Mouse (Mus musculus) testis, postnatal 14 days (tissue): Measurements from ENCODE around the gene Pmel.
A peak's percentile ranks its signal among the peaks of the same experiment; 100 is the strongest.

Experiments used
- DNase-seq: peaks from one replicate; pipeline ENCODE4 v3.0.0; 2021; ENCODE audit warnings: low spot score

The Pmel gene

DNA sequence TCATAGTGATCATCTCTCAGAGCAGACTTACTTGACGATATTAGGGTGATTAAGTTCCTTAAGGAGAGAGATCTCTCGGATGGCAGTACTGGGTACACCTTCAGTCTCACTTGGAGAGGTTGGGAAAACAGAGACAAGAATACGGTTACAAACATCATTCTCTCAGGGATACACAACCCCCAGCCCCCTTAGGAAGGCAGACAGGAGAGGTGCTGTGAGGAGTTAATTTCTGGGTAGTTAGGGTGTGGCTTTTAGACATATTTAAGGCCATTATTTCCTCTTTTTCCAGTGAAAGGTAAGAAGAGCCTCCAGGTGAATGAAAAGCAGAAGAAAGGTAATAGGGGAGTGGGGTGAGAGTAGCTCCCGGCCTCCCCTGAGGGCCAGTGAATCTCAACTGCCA lies at the start of gene Pmel:
Pmel (plus strand) TSS at position 301 of the 400 bp plus-strand sequence.
- DNase-seq: no peak

- no peak for DNase-seq
Measured at GRCm38 (mm10) chr10:128655254-128655653, 48.7 kb upstream of the Pmel start.

DNA sequence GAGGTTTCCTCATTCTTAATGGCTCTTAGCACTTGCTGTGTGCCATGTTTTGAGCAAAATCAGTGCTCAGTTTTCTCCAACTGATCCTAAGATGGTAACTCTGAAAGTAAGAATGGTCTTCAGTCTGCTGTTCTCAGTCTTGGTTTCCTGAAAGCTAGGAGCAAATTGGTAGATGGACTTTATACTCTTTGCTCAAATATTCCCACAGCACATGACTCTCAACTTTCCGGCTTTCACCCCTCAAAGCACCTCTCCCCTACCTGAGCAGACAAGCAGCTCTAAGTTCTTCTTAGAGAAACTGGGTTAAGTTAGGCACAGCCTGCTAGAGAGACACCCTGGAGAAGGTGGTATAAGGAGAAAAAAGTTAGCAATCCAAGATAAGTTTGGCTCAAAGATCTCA lies 47.3 kb upstream of the Pmel start:
- DNase-seq: no peak

DNA sequence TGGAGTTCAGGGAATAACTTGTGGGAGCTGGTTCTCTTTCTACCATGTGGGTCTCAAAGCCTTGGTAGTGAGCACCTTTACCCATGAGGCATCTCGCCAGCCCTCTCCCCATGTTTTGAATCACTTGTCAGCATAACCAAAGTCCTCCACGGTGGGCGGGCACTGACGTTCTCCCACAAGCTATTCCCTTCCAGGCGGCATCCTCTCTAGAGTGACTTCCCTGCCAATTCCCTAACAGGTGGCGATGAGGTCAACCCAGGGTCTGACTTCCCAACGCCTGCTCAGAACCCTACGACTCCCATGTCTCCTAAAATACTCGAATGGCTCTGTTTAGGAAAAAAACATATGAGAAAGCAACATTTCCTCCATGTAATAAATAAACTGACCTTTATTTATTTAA lies 46.2 kb upstream of the Pmel start:
- no peak for DNase-seq

GRCm38 (mm10) chr10:128659490-128659889 lies 44.5 kb upstream of the Pmel start:
- DNase-seq: no peak

DNA sequence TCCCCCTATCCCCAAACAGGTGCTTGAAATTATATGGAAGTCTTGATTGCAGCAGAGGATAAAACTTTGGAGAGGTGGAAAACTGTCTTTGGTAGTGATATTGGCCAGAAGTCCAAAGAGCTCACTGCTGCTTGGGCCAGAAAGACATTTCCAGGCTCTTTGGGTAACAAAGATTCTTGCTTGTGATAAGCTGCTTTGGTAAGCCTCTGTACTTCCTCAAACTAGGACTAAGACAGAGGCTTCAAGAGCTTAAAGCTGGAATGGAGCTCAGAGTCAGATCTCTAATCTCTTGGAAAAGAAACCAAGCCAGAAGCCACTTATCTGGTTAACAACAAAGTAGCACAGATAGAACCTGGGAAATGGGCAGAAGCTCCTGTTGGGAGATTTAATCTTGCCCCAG lies 41.5 kb upstream of the Pmel start:
- DNase-seq: no peak

GRCm38 (mm10) chr10:128663441-128664220 lies 40.4 kb upstream of the Pmel start:
- DNase-seq: no peak

- no peak for DNase-seq
Measured at GRCm38 (mm10) chr10:128664808-128665207, 39.2 kb upstream of the Pmel start.

DNA sequence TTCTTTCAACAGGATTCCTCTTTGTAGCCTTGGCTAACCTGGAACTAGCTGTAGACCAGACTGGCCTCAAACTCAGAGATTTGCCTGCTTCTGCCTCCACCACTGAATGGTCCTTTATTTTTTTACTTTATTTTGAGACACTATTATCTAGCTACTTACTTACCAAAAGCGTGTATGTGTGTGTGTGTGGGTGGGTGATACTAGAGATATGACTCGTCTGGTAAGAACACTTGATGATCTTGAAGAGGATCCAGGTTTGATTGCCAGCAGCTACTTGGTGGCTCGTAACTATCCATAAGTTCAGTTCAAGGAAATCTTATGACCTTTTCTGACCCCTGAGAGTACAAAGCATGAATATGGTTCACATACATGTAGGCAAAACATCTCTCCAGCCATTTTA lies 38.7 kb upstream of the Pmel start:
- no peak for DNase-seq

- no peak for DNase-seq
Measured at GRCm38 (mm10) chr10:128665806-128666205, 38.2 kb upstream of the Pmel start.

DNA sequence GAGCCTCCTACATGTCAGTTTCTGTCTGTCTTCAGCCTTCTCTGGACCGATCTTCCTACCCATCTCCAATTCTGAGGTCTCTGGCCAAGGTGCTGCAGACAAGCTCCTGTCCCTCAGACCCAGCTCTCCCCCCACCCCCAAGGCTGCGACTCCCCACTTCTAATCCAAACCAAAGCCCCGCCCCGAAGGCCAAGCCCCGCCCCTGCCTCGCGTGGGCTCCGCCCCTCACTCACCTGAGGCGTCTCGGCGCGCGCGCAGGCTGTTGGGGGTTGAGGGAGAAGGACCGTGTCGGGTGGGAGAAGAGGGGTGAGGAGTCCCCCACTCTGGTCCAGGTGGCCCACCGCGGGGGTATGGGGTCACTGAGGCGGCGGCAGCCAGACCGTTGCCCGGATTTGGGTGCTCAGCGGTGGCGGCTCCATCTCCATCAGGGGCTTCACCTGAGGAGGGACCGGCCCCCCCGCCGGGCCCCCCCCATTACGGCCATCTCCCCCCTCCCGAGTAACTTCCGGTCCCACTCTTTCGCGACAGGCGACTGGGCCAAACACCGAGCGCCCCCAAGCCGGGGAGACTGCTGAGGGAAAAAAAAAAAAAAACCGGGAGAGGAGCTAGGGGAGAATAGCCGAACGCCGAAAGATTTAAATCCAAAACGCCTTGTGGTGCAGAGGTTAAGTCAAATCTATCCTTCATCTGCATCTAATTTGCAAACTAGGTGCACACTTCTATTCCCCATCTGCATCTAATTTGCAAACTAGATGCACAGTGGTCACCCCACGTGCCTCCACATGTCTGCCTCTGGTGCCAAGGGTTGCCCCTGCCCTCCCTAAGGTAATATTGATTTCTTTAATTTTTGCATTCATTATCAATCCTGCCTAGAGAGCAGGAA lies 35.0 kb upstream of the Pmel start:
- peak; percentile 84 for DNase-seq

DNA sequence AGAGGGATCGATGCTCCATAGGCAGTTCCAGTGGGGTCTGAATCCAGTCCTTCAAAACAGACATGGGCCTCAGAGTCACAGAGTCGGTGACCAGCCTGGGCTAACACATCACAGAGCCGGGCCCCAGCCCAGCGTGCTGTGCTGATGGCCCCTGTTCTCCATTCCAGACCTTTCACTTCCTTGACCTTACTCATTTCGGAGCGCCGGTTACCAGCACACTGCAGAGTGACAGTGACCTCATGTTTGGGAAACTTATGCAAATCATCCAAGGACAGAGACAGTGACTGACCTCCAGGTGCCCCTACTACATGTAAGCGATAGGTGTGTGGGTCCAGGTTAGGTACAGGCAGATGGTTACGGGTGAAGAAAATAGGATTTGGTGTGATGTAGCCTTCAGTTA lies 32.8 kb upstream of the Pmel start:
- no peak for DNase-seq

- DNase-seq: peak; percentile 82
Measured at GRCm38 (mm10) chr10:128673763-128674468, 30.1 kb upstream of the Pmel start, which contains the start of gene Suox. Suox (minus strand) TSS chr10:128674073.

- no peak for DNase-seq
Measured at GRCm38 (mm10) chr10:128674469-128675008, 29.5 kb upstream of the Pmel start.

GRCm38 (mm10) chr10:128695411-128695991 lies 8.5 kb upstream of the Pmel start:
- DNase-seq: no peak

DNA sequence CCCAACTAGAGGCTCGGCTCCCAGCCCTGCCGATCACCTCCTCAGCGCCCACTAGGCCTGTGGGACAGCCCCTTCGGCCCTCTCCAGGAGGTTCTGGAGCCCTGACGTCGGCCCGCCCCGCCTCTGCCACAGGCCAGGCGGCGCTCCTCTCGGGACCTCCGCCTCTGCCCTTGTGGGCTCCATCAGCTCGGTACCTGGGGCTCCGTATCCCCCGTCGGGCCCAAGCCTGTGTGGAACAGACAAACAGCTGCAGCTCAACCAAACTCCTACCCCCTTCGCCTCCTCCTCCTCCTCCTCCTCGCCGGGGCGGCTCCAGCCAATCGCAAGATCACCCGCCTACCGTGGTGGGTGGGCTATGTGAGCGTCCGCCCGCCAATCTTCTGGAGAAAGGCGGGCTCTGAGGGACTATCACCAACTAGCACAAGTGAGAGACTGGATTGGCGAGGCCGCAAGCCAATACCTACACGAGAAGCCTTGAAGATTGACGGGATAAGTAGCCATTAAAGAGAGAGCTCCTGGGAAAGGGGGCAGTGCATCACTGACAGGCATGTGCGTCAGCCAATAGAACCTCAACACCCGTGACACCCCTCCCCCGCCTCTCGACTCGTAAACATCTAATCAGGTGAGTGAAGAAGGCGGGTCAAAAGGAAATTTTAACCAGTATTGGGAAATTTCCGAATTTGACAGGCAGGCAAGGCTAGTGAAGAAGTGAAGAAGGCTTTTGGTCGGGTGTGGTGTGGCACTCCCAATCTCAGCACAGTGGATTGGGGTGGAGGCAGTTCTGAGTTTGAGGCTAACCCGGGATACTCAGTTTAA lies 7.8 kb upstream of the Pmel start, which contains the start of gene Rab5b:
Rab5b (minus strand) TSS at position 273 of the 816 bp plus-strand sequence.
- peak; percentile 99 for DNase-seq

- DNase-seq: no peak
Measured at GRCm38 (mm10) chr10:128697072-128697725, 6.8 kb upstream of the Pmel start.

DNA sequence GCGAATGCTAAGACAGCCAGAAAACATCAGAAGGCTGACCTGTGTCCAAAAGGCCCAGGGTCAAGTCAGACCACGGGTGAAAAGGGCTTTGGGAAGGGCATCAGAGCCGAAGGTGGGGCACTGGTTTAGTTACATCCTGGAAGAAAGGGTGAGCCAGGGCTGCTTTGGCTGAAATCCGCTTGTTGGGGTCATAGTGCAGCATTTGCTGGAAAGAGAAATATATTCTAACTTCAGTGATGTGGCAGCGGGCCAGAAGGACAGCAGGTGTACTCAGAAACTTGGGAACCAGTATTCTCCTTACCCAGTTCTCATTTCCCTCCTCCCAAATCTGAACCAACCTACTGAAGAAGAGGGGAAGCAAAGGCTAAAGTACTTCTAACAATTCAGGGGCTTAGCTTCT lies 5.0 kb upstream of the Pmel start:
- DNase-seq: no peak

DNA sequence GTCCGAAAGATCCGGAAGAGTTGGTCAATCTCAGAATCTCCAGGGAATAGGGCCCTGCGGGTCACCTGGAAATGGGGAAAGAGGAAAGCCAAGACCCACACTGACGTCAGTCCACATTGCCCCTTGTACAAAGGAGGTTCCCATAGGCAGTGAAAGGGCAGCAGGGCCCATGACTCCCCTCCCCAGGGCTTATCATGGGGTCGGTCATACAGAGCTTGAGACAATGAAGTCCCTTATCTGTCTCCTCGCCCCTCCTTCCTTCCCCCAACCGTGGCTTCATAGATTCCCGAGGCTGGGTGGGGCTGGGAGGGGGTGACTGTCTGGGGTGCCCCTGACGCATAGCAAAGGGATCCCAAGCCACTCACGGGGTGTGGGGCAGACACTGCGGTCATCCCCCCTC lies 4.4 kb upstream of the Pmel start:
- DNase-seq: no peak

DNA sequence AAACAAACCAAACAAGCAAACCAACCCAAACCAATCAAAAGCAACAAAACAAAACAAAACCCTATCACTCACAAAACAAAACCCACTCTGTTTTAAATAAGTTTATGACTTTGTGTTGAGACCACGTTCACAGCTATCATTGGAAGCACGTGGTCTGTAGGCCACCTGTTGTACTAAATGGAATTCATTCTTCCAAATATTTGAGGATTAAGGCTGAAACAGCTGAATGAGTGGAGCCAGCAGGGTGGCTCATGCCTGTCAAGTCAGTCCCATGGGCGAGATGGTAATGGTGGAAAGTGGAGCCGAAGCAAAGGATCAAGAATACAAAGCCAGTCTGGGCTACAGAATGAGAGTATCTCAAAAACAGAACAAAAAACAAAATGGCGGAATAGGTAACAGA lies 3.3 kb upstream of the Pmel start:
- no peak for DNase-seq
